Mouse (Mus musculus) ES-E14 (cell line): Measurements from ENCODE around the gene E2f3. TPM values are rescaled to one million over a fixed set of nuclear protein-coding genes. Genes with fewer than 3 reads are reported as not detected.

Experiments
- DNase-seq: peaks from one replicate; pipeline ENCODE4 v3.0.0-alpha.2; 2013; ENCODE audit warnings: low read depth, low spot score
- H3K27ac ChIP-seq: 2 replicates; pipeline ENCODE4 v1.5.1; 2012; ENCODE audit warnings: low read depth, mild to moderate bottlenecking, low read length, moderate library complexity, mixed read lengths; ENCODE audit not compliant: poor library complexity, insufficient read depth, severe bottlenecking
- H3K36me3 ChIP-seq: 2 replicates; pipeline ENCODE4 v1.6.1; 2012; ENCODE audit warnings: mild to moderate bottlenecking, low read length, moderate library complexity, mixed read lengths; ENCODE audit not compliant: control insufficient read depth, poor library complexity, insufficient read depth, severe bottlenecking
- H3K4me1 ChIP-seq, 2 experiments: fragments of 150-350 bp in 1 of 2; sonication (generic) in 1 of 2; 2 replicates each; pipeline ENCODE4 v1.6.1; 2012; ENCODE audit warnings: low read length in 2 of 2, mild to moderate bottlenecking in 1 of 2, mixed read lengths in 1 of 2; ENCODE audit not compliant: control insufficient read depth in 2 of 2, insufficient read depth in 2 of 2, poor library complexity in 1 of 2
- H3K4me3 ChIP-seq, 2 experiments: fragments of 150-350 bp in 1 of 2; sonication (generic) in 1 of 2; 2 replicates each; pipeline ENCODE4 v1.5.1; 2012; ENCODE audit warnings: low read length in 2 of 2, low read depth in 1 of 2, mild to moderate bottlenecking in 1 of 2, mixed read lengths in 1 of 2; ENCODE audit not compliant: insufficient read depth in 1 of 2, poor library complexity in 1 of 2, severe bottlenecking in 1 of 2
- H3K9ac ChIP-seq: 2 replicates; pipeline ENCODE4 v1.6.1; 2012; ENCODE audit warnings: low read depth, mild to moderate bottlenecking, low read length, mixed read lengths; ENCODE audit not compliant: poor library complexity, insufficient read depth, severe bottlenecking
- H3K9me3 ChIP-seq: fragments of 150-350 bp; sonication (generic); 2 replicates; pipeline ENCODE4 v1.6.1; 2012; ENCODE audit warnings: low read depth, mild to moderate bottlenecking, low read length; ENCODE audit not compliant: control insufficient read depth, insufficient read depth
- CHD2 ChIP-seq: IDR thresholded peaks from 2 replicates; pipeline ENCODE4 v1.6.1; 2014; ENCODE audit warnings: mild to moderate bottlenecking, low read depth, low read length, inconsistent platforms
- HCFC1 ChIP-seq: IDR thresholded peaks from 2 replicates; pipeline ENCODE4 v1.6.1; 2012; ENCODE audit warnings: low read length, inconsistent platforms, borderline replicate concordance; ENCODE audit not compliant: insufficient read depth
- MAFK ChIP-seq: IDR thresholded peaks from 2 replicates; pipeline ENCODE4 v1.6.1; 2014; ENCODE audit warnings: mild to moderate bottlenecking, low read depth, low read length, inconsistent platforms; ENCODE audit not compliant: insufficient read depth
- ZC3H11A ChIP-seq: IDR thresholded peaks from 2 replicates; pipeline ENCODE4 v1.6.1; 2012; ENCODE audit warnings: low read depth, mild to moderate bottlenecking, inconsistent platforms, low read length, borderline replicate concordance
- ZNF384 ChIP-seq: IDR thresholded peaks from 2 replicates; pipeline ENCODE4 v1.6.1; 2012; ENCODE audit warnings: low read depth, low read length, inconsistent platforms
- in situ Hi-C, 2 experiments: fragments of 600-800 bp; cut with MboI; formaldehyde crosslinking; loops; one replicate each; pipeline ENCODE4 v1.15.1; 2025; ENCODE audit warnings: low sequenced_read_pairs in 2 of 2, inconsistent platforms in 1 of 2; ENCODE audit not compliant: unreplicated experiment in 2 of 2
- total RNA-seq: library from RNA; depleted of rRNA; stranded (reverse); fragments of 300-350 nt; gene quantifications from 2 replicates; pipeline ENCODE4 v1.2.3, GENCODE M21; 2012; rRNA removed

E2f3 gene
- total RNA-seq, 1 experiment = 12.5 TPM

- H3K4me1 ChIP-seq = no peaks in the 10 kb centered on the region
- no peaks in the 10 kb centered on the region for H3K9me3 ChIP-seq
- no peak overlapping the region for H3K4me3 ChIP-seq
- no peak for DNase-seq
- no peak overlapping the region for H3K9ac ChIP-seq
- H3K36me3 ChIP-seq = no peaks in the 10 kb centered on the region; the same call in 1 of the 2 replicates
- no peak overlapping the region for H3K27ac ChIP-seq
- in situ Hi-C loops = loop anchor here in 1 of 2 experiments (25.0 kb wide), 1 partner anchor 398 kb away; no protein-coding TSS in a partner anchor
- TF ChIP-seq MAFK = no peak
- no peak for TF ChIP-seq HCFC1
- no peak for TF ChIP-seq ZNF384
- no peak for TF ChIP-seq ZC3H11A
- TF ChIP-seq CHD2 = no peak
These were observed 121.5 kb downstream of the E2f3 start for GRCm38 (mm10) chr13:29864331-29864730.

DNA sequence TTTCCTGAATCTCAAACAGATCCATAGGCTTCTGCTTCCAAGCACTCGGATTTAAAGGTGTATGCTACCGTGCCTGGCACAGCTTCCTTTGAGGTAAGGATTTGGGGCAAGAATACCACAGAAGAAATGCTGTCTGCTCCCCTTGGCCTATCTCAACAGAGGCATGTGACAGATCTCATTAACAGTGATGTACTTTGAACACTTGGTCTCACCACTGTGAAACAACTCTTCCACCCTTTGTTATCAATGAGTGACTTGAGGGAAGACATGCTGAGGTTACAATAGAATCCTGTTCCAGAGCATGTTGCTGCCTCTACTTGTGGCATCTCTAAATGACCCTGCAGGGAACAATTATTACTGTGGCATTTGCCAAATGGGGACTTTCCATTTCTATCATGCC, 125.8 kb downstream of the E2f3 start:
- Histone ChIP-seq H3K36me3 (no peaks in the 10 kb centered on the region), H3K9ac (no peak overlapping the region), H3K4me3 (no peak overlapping the region), H3K9me3 (no peaks in the 10 kb centered on the region), H3K4me1 (0 out of 4 replicates have a peak, but pooled peaks cover 0 to 2% of the 10 kb centered on the region in 2 experiments), H3K27ac (no peak overlapping the region)
- no peak for DNase-seq
- in situ Hi-C loops = loop anchor here in 1 of 2 experiments (25.0 kb wide), 1 partner anchor 402 kb away; no protein-coding TSS in a partner anchor
- TF ChIP-seq ZC3H11A (no peak), CHD2 (no peak), HCFC1 (no peak), MAFK (no peak), ZNF384 (no peak)

- Histone ChIP-seq H3K36me3 (no peaks in the 10 kb centered on the region), H3K4me1 (peaks cover 0 to 2% of the 10 kb centered on the region in 2 experiments; a peak in 1 of 4 replicates), H3K4me3 (no peak overlapping the region), H3K9ac (no peak overlapping the region), H3K9me3 (no peaks in the 10 kb centered on the region), H3K27ac (no peak overlapping the region)
- peak; percentile 40 for DNase-seq
- in situ Hi-C loops = loop anchor here in 1 of 2 experiments (5.0 to 25.0 kb wide), 2 partner anchors 225 to 405 kb away; no protein-coding TSS in a partner anchor
- TF ChIP-seq HCFC1 = no peak
- TF ChIP-seq ZNF384 = no peak
- TF ChIP-seq ZC3H11A = no peak
- no peak for TF ChIP-seq CHD2
- TF ChIP-seq MAFK = no peak
These were observed 128.4 kb downstream of the E2f3 start for GRCm38 (mm10) chr13:29857436-29857835.

Other genes with a start within 250 kb of the E2f3 start
- 20.8 and 21.4 TPM in 2 replicates for gene Cdkal1, start 130.4 kb downstream of the E2f3 start, total RNA-seq
- 4.5 and 4.6 TPM in 2 replicates for gene Mboat1, start 150.4 kb upstream of the E2f3 start, total RNA-seq